Mouse (Mus musculus): ENCODE measurements around the gene Clec4f.
"Not testable (repeated sequence)": the region's sequence is repeated elsewhere in the genome, so short reads cannot be mapped to it uniquely, and the experiment has no call there.

The Clec4f gene

GRCm38 (mm10) chr6:83656087-83656486 is at the start of gene Clec4f:
Gene Clec4f (minus strand): TSS chr6:83656187.
- DNase-seq = no peak

- no peak for DNase-seq
These were observed 48.7 kb upstream of the Clec4f start for GRCm38 (mm10) chr6:83704701-83705100.

- DNase-seq = no peak
These were observed 48.3 kb upstream of the Clec4f start for GRCm38 (mm10) chr6:83704294-83704693.

GRCm38 (mm10) chr6:83703722-83704078 is 47.7 kb upstream of the Clec4f start:
- DNase-seq = no peak

- DNase-seq = no peak
These were observed 47.2 kb upstream of the Clec4f start for GRCm38 (mm10) chr6:83703000-83703721.

- no peak for DNase-seq
These were observed 46.4 kb upstream of the Clec4f start for GRCm38 (mm10) chr6:83702146-83702999.

GRCm38 (mm10) chr6:83701001-83701400 is 45.0 kb upstream of the Clec4f start:
- DNase-seq = no peak

- DNase-seq = no peak
These were observed 44.0 kb upstream of the Clec4f start for GRCm38 (mm10) chr6:83699971-83700370.

- no peak for DNase-seq
These were observed 41.9 kb upstream of the Clec4f start for GRCm38 (mm10) chr6:83697932-83698331.

GRCm38 (mm10) chr6:83696684-83697083 is 40.7 kb upstream of the Clec4f start:
- DNase-seq = no peak

GRCm38 (mm10) chr6:83695731-83696130 is 39.7 kb upstream of the Clec4f start:
- no peak for DNase-seq

GRCm38 (mm10) chr6:83693835-83694234 is 37.8 kb upstream of the Clec4f start:
- DNase-seq = peak; percentile 20

- DNase-seq = no peak
These were observed 37.0 kb upstream of the Clec4f start for GRCm38 (mm10) chr6:83692962-83693361.

GRCm38 (mm10) chr6:83690936-83691335 is 34.9 kb upstream of the Clec4f start:
- DNase-seq = no peak

- DNase-seq = peak; percentile 11
These were observed 34.3 kb upstream of the Clec4f start for GRCm38 (mm10) chr6:83690277-83690676.

- DNase-seq = no peak
These were observed 33.4 kb upstream of the Clec4f start for GRCm38 (mm10) chr6:83689374-83689773.

- DNase-seq = no peak
These were observed 21.8 kb upstream of the Clec4f start, which contains the start of gene Cd207 for GRCm38 (mm10) chr6:83677757-83678156. Gene Cd207 (minus strand): TSS chr6:83677857.

GRCm38 (mm10) chr6:83673395-83673794 is 17.4 kb upstream of the Clec4f start:
- peak; percentile 58 for DNase-seq

- no peak for DNase-seq
These were observed 9.0 kb upstream of the Clec4f start for GRCm38 (mm10) chr6:83665009-83665408.

- DNase-seq = no peak
These were observed 4.8 kb upstream of the Clec4f start for GRCm38 (mm10) chr6:83660821-83661220.

- no peak for DNase-seq
These were observed 9.3 kb downstream of the Clec4f start for GRCm38 (mm10) chr6:83646715-83647114.

- DNase-seq = no peak
These were observed 20.7 kb downstream of the Clec4f start for GRCm38 (mm10) chr6:83635329-83635728.

GRCm38 (mm10) chr6:83634631-83635030 is 21.4 kb downstream of the Clec4f start:
- not testable (repeated sequence) for DNase-seq

GRCm38 (mm10) chr6:83634106-83634505 is 21.9 kb downstream of the Clec4f start:
- DNase-seq = not testable (repeated sequence)
